Mouse (Mus musculus) fat pad, adult 2 months (tissue): Measurements from ENCODE around the gene Erlin1.

Experiments
- DNase-seq: peaks from one replicate; pipeline ENCODE4 v3.0.0-alpha.2; 2011; ENCODE audit warnings: low read depth, low spot score; ENCODE audit errors: extremely low read depth

Erlin1 gene

DNA sequence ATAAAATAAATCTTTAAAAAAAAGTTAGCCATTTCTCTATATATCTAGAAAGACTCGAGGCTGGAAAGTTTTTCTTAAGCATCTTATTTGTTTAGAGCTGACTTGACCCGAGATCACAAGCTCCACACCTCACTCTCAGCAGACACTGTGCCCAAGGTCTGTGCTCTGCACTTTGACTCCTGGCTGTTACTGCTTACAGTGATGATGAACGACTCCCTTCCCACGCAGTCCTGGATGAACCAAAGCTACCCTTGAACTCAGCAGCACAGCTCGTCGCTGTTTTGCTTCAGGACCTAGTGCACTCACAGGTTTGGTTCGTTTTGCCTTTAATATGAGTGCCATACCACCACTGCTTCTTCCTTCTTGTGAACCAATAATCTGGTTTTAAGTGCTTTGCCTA lies 5.8 kb downstream of the Erlin1 start:
- no peak for DNase-seq

DNA sequence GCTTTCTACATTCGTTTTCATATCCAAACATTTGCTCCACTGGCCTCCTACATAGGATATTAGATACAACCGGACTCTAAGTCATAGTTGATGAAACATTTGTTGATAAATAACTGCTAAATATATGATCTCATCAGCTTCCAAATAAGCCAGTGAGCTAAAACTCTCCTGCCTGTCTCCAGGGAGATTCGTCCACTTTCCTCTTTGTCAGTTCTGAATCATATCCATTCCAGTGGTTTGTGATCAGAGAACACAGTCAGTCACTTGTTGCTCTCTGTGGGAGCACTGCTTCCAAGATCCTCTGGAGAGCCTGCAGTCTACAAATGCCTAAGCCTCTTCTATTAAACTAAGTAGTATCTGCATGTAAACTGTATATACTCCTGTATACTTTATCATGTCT lies 9.4 kb downstream of the Erlin1 start:
- no peak for DNase-seq

DNA sequence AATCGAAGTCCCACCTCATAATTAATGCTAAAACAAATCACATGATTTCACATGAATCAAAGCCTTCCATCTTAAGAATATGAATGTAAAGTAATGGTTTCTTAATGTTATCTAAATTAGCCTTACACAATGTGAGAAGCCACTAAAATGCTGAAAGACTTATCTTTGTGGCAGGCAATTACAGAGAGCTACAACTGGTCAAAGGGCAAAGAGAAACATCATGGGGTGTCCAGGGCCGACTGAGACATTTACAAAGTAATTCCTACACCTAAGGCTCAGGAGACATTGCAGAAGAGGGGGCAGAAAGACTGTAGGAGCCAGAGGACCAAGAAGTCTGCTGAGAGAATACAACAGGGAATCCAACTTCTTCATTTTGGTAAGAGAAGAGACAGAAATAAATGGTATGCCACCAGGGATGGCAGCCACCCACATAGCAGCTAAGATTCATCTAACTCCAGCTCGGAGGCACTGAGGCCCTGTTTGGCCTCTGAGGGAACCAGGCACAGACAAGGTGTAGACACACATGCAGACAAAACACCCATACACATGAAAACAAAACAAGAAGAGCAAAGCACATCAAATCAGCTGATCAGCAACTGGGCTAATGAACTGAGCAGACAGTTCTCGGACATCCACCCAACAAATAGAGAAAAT lies 14.3 kb downstream of the Erlin1 start:
- no peak for DNase-seq

DNA sequence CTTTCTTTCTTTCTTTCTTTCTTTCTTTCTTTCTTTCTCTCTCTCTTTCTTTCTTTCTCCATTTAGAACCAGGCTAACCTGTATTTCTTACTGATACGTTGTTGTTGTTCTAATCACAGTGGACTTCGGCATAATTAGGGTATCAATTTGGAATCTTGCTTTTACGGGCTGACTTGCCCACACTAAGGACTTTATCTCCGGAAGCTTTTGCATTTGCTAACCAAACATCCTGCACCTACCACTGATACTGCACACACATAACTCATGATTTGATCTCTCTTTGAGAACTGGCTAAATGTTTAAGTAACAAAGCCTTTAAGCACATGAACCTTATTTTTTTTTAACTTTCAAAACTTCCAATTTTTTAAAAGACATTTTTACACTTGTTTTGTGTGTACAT lies 19.2 kb downstream of the Erlin1 start:
- DNase-seq = no peak

DNA sequence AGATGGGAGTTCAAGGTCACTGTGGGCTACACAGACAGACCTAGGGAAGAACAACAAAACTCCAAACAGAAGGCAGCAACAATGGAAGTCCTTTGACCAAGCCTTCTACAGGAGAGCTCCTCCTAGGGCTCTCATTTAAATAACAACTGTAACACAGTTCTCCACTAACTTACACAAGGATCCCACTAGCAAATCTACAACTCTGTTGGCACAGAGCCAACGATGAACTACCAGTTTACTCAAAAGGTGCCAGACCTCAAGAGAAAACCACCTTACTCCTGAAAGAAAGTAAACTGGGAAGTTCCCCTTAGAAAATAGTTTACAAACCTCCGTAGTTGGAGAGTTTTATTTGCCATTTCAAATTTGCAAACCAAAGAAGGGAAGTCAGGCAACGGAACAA lies 20.3 kb downstream of the Erlin1 start:
- no peak for DNase-seq

DNA sequence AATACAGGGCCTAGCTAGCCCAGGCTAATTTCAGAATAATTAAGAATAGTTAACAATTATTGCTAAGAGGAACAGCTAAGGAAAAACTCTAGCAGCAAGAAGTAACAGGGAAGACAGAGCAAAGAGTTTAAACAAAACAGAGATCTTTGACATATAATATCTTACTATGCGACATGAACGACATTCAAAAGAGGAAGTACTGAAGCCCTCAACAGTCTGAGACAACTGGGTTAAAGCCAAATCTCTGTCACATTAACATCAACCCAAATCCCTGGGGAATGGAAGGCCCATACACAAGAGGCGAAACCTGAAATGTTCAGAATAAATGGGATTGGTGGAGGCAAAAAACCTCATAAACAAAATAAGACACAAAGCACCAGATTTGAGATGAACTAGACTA lies 23.7 kb downstream of the Erlin1 start:
- no peak for DNase-seq

DNA sequence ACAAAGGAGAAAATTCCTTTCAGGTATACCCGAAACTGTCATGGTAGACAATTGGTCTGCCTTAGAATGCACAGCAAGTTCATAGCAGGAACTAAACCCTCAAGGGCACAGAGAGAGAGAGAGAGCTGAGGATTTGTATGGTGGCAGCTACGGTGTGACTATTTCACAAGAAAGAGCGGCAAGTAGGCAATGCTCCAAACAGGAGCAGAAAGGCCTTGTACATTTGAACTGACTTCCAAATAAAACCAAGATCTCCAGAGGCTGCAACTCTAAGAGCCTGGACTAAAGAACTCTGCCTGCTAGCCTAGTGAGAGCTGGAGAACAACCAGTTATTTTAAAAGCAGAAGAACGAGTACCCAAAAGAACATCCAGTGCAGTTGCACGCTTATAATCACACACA lies 27.5 kb downstream of the Erlin1 start:
- DNase-seq = peak; percentile 55

DNA sequence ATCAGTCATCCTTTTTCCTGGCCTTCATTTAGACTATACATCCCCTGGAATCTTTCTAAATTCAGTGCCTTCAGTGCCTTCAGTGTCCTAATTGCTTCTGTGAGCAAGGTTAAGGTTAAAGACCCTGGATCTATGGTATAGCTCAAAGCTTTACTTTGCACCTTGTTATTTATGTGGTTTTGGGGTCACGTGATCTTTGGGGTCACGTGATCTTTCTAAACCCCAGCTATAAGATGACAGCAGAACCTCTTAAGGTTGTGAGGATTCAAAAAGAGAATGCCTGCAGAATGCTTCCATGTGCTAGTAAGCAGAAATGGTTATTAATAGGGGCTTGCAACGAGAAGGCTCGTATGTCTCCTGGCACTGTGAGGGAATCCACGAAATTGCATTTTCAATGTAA lies 36.2 kb downstream of the Erlin1 start:
- DNase-seq = no peak

DNA sequence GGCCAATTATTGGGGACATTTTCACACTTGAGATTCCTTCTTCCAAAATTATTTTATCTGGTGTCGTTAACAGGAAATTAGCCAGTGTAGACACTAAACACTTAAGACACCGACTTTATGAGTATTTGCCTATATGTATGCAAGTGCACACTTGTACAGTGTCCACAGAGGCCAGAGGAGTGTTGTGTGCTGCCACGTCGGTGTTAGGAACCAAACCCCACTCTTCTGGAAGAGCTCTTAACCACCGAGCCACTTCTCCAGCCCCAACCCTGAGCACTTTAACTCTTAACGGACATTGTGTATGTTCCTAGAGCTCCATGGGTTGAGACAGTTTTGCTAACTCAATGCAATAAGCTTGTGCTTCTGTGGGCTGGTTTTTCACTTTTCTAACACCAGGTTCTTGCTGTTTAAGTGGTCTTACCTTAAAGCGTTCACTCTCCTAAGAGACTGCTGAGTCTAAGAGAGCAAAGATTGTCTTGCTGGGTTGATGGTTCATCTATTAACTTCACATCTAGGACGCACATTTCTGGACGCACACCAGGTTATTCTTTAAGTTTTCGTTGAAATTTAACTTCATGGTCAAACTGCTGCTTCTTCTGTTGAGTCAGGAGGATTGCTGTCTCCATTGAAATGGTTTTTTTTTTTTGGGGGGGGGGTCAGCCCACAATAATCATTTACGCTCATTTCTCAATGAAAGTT lies 37.4 kb downstream of the Erlin1 start:
- DNase-seq = no peak

DNA sequence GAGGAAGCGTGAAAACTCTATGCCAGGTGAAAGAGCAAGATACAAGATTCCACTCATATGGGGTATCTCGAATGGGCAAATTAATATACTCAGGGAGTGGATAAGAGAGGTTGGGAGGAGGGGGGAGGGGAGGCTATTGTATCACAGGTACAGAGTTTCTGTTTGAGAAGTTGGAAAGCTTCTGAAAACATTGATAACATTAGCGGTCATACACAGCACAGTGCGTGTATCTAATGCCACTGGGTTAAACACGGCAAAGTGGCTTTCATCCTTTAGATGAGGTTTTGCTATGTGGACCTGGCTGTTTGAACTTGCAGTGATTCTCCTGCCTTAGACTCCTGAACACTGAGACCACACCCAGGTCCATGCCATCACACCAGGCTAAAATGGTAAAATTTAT lies 39.6 kb downstream of the Erlin1 start:
- DNase-seq = no peak

DNA sequence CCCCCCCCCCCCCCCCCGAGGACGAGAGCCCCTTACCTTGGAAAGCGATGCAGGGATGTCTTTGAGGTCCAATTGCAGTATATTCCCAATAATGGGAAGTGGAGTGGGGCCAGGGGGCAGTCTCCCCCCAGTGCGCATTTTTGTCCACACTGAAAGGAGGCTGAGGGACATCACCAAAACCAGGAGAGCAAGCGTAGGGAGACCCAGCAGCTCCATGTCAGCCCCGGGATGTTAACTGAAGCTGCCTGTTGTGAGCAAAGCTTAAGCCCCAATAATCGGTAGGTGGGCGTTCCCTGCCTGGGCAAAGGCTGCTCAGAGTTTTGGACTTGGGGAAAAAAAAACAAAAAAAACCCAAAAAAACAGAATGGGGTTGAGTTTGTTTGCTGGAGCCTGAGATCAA lies 40.6 kb downstream of the Erlin1 start, which contains the start of gene Cyp2c23:
Gene Cyp2c23, minus strand, starts transcription at position 237 of the 400 bp plus-strand sequence.
- no peak for DNase-seq

DNA sequence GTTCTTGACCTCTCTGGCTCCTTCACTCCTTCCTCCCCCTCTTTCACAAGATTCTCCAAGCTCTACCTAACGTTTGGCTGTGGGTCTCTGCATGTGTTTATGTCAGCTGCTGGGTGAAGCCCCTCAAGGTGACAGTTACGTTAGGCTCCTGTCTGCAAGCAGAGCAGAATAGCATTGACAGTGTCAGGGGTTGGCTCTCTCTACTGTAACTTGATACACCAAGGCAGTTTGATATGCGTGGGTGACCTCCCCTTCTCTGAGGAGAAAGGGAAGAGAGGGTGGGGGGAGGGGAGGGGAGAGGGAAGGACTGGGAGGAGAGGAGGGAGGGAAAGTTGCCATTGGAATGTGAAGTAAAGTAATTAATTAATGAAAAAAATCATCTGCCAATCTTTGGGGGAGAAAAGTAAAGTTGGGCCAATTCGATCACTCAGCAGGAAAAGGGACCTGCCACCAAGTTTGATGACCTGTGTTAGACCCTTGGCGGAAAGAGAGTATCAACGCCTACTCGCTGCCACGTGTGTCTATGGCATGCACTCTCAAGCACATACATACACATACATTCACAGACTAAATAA lies 42.5 kb downstream of the Erlin1 start:
- DNase-seq = no peak

DNA sequence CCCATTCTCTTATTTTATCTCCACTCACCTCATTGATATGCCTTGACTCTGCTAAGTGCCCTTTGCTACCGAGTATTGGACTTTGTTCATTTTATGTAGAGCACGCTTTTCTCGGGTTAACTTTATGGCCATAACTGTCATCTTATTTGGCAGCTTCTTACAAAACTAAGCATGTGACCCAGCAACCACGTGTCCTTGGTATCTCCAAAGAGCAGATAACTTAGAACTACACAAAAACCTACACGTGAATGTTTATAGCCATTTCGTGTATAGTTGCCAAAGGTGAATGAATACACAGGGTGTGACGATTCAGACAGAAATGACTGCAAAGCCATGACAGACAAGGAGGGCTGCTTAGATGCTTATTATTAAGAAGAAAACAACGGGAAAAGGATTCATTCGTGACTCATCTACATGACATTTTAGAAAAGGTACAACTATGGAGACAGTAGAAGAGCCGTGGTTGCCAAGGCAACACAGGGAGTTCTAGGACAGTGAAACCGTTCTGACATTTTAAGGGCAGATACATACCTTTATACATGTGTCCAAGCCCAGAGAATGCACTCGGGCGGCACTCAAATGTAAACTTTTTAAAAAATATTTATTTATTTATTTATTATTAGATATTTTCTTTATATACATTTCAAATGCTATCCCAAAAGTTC lies 44.5 kb downstream of the Erlin1 start:
- no peak for DNase-seq

DNA sequence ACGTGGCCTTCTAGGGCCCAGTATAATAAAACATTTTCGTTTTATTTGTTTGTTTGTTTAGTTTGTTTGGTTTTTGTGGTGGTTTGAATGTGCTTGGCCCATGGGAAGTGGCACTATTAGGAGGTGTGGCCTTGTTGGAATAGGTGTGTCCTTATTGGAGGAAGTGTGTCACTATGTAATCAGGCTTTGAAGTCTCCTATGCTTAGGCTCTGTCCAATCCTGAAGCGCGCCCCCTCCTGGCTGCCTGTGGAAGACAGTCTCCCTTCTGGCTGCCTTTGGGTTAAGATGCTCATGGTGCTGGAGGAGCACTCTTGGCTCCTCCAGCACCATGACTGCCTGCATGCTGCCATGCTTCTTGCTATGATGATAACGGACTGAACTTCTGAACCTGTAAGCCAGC lies 46.5 kb downstream of the Erlin1 start:
- DNase-seq = no peak

DNA sequence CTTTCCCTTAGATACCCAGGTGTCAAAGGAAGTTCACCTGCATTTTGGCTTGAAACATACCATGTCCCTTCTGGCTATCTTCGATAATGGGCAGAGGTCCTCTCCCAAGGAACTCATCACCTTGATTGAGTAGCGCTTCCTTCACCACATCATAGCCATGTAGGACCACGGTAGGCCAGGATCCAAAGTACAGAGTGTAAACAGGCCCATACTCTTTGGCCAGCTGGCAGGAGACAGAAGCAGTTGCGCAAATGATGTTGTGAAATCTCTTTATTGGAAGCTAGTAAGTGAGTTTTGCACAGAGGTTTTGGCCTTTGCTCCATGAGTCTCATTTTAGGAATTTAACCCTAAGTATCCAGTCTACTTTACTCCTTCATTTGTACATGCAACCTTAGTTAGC lies 48.1 kb downstream of the Erlin1 start:
- DNase-seq = peak; percentile 79

DNA sequence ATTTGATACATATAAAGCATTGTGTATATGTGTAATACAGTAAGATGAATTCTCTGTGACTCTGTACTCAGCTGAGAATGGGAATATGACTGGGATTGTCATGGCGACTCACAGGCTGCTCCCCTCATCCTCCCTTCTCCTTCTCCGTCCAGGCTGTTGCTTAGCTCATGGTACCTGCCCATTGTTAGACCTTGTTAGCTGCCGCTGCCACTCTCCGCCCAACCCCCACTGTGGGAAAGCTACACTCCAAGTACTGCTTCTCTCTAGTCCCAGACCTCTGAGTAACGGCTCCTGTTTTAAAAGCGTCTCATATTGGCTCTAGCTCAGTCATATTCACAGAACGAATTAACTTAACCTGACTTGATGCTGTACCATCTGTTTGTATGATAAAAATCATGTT lies 49.8 kb downstream of the Erlin1 start:
- DNase-seq = no peak

DNA sequence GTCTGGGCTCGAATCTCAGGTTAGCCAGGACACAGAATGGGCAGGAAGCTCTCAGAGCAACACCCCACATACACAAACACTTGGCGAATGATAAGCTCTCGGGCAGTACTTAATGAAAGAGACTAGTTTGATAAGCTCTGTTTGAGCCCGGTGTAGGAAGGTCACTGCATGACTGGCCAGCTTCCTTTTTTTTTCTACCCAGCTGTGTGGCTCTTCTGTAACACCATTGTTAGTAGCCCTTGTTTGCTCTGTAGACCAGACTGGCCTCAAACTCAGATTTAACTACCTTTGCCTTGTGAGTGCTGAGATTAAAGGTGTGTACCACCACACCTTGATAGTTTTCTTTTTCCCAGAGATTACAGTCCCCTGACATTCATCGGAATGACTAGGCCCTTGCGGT lies 55.7 kb downstream of the Erlin1 start:
- no peak for DNase-seq

DNA sequence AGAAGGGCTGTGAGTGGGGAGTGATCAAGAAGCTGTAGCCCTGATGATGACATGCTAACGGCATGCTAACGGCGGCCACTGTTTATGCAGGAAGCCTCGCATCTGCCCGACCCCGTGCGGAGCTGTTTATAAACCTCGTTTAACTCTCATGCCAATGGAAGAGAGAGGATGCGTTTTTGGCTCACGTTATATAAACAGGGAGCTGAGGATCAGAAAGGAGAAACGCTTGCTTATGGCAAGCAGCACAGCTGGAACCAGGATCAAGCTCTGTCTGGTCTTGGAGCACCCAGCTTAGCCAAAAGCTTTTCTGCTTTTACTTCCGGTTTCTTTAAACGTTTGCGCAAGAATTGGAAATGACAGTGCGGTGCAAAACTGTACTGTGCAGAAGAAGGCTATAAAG lies 60.8 kb downstream of the Erlin1 start:
- no peak for DNase-seq

DNA sequence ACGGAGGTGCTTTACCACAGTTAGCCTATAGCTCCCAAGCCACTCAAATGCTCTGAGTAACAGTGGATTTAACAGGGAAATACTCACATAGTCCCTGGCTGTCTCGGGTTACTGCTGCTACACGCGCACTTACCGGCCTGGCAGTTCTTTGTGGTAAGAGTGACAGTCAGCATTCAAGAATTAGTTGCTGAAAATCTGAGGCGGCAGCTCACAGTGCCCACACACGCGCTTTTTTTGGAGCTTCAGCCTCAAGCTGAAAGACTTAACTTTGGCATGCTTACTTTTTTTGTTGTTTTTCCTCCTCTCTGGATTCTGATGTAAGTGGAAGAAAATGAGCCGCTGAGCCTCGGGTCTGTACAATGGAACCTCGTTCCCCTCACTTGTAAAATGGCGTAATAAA lies 62.4 kb downstream of the Erlin1 start:
- DNase-seq = no peak

DNA sequence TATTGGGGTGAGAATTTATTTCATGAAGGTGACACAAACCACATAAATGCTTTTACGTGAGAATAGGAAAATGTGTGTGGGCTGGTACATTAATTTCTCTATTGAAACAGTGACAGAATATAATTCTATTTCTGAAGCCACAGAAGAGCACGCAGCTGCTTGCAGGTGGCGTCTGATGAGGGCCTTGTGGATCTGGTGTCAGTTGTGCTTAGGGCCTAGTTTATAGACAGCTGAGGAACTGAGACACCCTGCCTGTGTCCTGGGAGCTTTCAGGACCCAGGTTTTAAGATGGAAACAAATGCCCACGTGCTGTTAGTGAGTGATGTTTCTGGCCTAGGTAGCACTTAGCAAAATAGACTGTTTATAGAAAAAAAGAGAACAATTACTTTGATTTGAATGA lies 64.6 kb downstream of the Erlin1 start:
- no peak for DNase-seq

DNA sequence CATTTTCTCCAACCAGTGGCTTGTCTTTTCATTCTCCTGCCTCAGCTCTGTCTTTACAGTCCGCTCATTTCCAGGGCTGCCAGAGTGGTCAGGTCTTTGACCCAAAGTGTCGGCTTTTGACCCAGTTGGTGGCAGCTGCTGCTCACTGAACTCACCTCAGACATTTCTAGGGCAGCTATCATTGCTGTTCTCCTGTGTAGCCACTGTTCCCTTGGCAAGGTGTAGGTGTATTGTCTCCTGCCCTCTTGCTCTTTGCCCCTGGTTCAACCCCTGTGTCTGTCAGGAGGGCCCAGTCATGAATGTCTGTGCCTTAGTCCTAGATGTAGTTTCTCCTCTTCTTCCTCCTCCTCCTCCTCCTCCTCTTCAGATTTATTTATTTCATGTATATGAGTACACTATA lies 65.3 kb downstream of the Erlin1 start:
- no peak for DNase-seq

DNA sequence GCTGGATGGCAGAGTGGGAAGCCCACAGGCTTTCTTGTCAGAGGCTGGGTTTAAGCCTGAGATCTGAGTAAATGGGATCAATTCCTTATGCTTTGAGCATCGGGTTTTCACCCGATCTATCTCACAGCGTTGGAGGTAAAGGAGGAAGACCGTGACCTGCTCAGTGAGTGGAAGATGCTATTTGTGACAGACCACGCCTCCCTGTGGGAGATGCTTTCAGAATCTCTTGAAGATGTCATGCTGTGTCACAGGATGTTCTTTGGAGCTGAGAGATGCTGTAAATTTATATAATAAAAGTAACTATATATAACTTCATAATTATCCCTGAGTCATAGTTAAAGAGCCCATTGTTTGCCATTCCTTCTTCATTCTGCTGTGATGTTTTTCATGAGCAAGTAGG lies 68.9 kb downstream of the Erlin1 start:
- no peak for DNase-seq
